Mouse (Mus musculus) stomach, embryonic 15.5 days (tissue): Measurements from ENCODE around the gene Rin2. TPM values are rescaled to one million over a fixed set of nuclear protein-coding genes. Genes with fewer than 3 reads are reported as not detected.
"Not testable (repeated sequence)": the region's sequence is repeated elsewhere in the genome, so short reads cannot be mapped to it uniquely, and the experiment has no call there.

Source experiments
- ATAC-seq: fragments of 200-750 bp; cut with Nextera tagmentation; 2 replicates; pipeline ENCODE4 v1.8.0; 2017; ENCODE audit warnings: low read depth, moderate number of reproducible peaks, moderate TSS enrichment; ENCODE audit not compliant: insufficient read depth, low FRiP score
- H3K27ac ChIP-seq: fragments of 300-500 bp; sonication (generic); 2 replicates; pipeline ENCODE4 v1.5.1; 2015; ENCODE audit warnings: mild to moderate bottlenecking, inconsistent platforms
- H3K27me3 ChIP-seq: fragments of 300-500 bp; sonication (generic); replicated peaks from 2 replicates; pipeline ENCODE4 v1.6.1; 2015; ENCODE audit warnings: inconsistent platforms
- H3K36me3 ChIP-seq: fragments of 300-500 bp; sonication (generic); 2 replicates; pipeline ENCODE4 v1.6.1; 2015; ENCODE audit warnings: inconsistent platforms
- H3K4me1 ChIP-seq: fragments of 300-500 bp; sonication (generic); 2 replicates; pipeline ENCODE4 v1.6.1; 2015; ENCODE audit warnings: inconsistent platforms
- H3K4me2 ChIP-seq: fragments of 300-500 bp; sonication (generic); 2 replicates; pipeline ENCODE4 v1.6.1; 2015; ENCODE audit warnings: mild to moderate bottlenecking, inconsistent platforms
- H3K4me3 ChIP-seq: fragments of 300-500 bp; sonication (generic); replicated peaks from 2 replicates; pipeline ENCODE4 v1.5.1; 2015; ENCODE audit warnings: inconsistent platforms
- H3K9ac ChIP-seq: fragments of 300-500 bp; sonication (generic); 2 replicates; pipeline ENCODE4 v1.6.1; 2015; ENCODE audit warnings: inconsistent platforms
- H3K9me3 ChIP-seq: fragments of 300-500 bp; sonication (generic); 2 replicates; pipeline ENCODE4 v1.6.1; 2016; ENCODE audit warnings: inconsistent platforms
- WGBS: fragments of 180-500 bp; shearing (Covaris S2); methylation state at CpG from one replicate; pipeline ENCODE4 v1.1.7; 2015; 5-methylcytosine and 5-hydroxymethylcytosine counted together
- polyA plus RNA-seq: library from polyadenylated mRNA; unstranded; fragments of >200 nt; fragmentation: Nextera tagmentation; extraction: Ambion mirVana; gene quantifications from 2 replicates; pipeline ENCODE4 v1.2.1, GENCODE M21; 2015

The Rin2 gene
- polyA plus RNA-seq, 1 experiment from 2014 or later: 32.8 TPM

DNA sequence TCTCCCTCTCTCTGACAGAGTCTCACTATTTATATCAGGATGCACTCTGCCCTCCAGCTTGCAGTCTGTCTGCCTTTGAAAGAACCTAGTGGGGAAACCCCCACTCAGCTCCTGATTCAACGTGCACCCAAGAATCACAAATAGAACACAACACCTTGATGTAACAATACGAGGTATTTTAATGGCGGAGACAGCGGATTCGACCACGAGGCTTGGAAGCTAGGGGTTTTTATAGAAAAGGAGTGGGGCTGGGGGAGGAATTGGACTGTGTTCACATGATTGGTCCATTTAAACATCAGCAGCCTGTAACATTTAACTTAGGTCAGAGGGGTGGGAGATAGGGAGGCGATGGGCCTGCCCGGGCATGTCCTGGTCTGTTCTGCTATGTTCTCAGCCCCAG, 225.3 kb downstream of the Rin2 start:
- H3K27ac ChIP-seq, H3K4me2 ChIP-seq, H3K9ac ChIP-seq, H3K4me3 ChIP-seq, H3K27me3 ChIP-seq, H3K9me3 ChIP-seq, ATAC-seq, H3K36me3 ChIP-seq: not testable (repeated sequence)
- H3K4me1 ChIP-seq: peaks cover 12% of the 10 kb centered on the region
- 65% methylated on average over 8 of the region's 8 CpGs for WGBS

DNA sequence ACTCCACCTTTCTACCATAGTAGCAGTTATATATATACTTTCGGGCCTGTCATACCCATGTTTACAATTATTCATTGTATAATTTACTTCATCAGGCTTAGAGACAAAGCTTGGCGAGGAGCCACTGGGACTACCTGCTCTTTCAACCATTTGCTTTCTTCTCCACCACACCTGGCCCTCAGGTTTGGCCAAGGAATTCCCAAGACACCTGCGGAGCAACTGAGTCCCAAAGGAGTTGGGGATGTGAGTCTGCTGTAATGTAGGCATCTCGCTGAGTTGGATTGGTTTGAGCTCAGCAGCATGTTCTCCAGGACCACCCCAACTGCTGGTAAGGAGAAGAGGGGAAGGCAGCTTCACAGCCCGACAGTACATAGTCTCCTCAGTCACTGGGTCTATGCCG, 226.8 kb downstream of the Rin2 start, which contains the start of gene Naa20:
Gene Naa20 (plus strand): TSS at position 239 of the 400 bp plus-strand sequence.
- Histone ChIP-seq H3K4me1 (peaks cover 16% of the 10 kb centered on the region), H3K9me3 (no peaks in the 10 kb centered on the region), H3K27me3 (no peaks in the 10 kb centered on the region), H3K9ac (no peak within 1 kb of the TSS), H3K27ac (no peak within 1 kb of the TSS), H3K36me3 (no peaks in the 10 kb centered on the region), H3K4me3 (peak within 1 kb of the TSS; percentile 95), H3K4me2 (peak within 1 kb of the TSS; percentile 55)
- 84% methylated on average over 6 of the region's 6 CpGs for WGBS
- ATAC-seq: no peak

DNA sequence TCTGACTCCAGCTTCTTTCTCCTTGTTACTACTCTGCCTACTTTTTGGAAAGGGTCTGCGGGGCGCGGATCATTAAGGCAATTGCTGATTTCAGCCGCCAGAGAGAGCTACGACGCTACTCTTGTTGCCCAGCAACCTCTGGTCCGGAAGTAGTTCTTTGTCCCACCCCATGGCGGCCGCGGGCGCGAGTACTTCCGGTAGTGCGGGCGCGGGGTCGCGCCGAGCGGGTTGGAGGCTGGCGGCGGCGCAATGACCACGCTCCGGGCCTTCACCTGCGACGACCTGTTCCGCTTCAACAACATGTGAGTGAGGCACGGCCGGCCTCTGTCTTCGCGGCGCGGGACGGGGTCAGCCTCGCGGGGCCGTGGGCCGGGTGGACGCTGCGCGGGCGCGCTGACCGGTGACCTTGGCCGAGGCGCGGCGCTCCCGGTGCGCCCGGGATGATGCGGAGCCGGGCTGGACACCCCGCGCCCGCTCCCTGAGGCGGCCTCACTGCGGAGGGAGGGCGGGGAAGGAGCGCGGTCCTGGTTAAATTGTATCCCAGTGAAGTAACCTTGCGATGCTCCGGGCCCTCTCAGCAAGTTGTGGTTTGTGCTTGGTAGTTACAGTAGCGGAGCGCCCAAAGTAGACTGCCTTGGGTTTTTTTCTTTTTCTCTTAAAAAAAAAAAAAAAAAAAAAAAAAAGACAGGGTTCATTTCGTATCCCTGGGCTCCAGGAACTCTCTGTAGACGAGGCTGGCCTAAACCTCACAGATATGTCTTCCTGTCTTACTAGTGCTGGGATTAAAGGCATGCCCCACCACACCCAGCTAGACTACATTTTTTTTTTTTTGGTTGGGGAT, 228.3 kb downstream of the Rin2 start:
- Histone ChIP-seq H3K9ac (peak overlapping the region; percentile 91), H3K36me3 (no peaks in the 10 kb centered on the region), H3K4me3 (peak overlapping the region; percentile 95), H3K27me3 (no peaks in the 10 kb centered on the region), H3K9me3 (no peaks in the 10 kb centered on the region), H3K4me2 (peak overlapping the region; percentile 55), H3K27ac (peak overlapping the region; percentile 88), H3K4me1 (peaks cover 16% of the 10 kb centered on the region)
- ATAC-seq: peak; percentile 93
- under 1% methylated on average over 68 of the region's 68 CpGs for WGBS

DNA sequence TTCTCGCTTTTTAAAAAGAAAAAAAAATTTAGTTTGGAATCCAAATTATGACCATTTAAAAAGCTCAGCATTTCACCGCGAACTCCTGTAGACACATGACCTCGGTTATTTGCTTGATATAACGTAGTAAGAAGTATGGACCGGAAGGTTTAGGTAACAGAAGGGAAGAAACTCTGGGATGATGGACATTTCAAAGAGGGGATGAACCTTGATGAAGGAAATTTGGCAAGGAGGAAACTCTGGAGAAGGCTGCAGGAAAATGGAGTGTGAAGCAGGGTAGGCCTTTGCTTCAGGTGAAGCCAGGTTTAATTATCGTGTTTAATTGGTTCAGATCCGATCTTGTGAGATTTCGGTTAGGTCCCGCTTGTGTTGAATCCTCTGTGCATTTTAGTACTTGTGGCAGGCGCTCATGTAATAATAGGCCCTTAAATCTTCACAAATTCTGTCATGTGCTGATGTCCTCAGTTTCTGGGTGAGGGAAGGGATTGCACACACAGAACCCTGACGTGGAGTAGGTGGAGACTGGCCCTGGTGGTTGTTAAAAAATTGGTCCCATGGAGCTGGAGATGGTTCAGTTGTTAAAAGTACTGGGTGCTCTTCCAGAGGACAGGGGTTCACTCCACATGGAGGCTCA, 229.1 kb downstream of the Rin2 start:
- Histone ChIP-seq H3K9me3 (no peaks in the 10 kb centered on the region), H3K9ac (peak overlapping the region; percentile 91; the same call in 1 of the 2 replicates), H3K36me3 (peaks cover 4% of the 10 kb centered on the region; the same call in 1 of the 2 replicates), H3K27me3 (no peaks in the 10 kb centered on the region), H3K4me3 (peak overlapping the region; percentile 95), H3K4me1 (peaks cover 16% of the 10 kb centered on the region), H3K4me2 (peak overlapping the region; percentile 55), H3K27ac (no peak overlapping the region)
- no peak for ATAC-seq
- WGBS: 29% methylated on average over 12 of the region's 12 CpGs

DNA sequence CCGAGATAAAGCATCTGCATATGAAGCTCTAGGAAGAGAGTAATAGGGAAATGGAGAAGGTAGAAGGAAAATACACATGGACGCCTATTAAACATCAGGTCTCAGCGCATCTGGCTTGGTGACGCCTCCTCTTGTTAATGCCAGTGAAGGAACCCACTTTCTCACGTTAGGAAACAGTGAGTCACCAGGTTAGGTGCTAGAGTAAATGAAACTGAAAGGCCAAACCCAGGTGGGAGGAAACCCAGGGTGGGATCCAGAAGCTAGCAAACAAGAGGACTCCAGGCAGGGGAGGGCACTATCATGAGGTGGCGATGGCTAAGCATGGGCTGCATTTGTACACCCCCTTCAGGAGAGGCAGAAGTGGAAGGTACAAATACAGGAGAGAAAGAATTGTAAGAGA, 230.1 kb downstream of the Rin2 start:
- no peak for ATAC-seq
- WGBS: 78% methylated on average over 6 of the region's 6 CpGs
- Histone ChIP-seq H3K4me3 (no peak overlapping the region), H3K4me2 (no peak overlapping the region), H3K9me3 (no peaks in the 10 kb centered on the region), H3K27me3 (no peaks in the 10 kb centered on the region), H3K27ac (no peak overlapping the region), H3K36me3 (peaks cover 7% of the 10 kb centered on the region; the same call in 1 of the 2 replicates), H3K9ac (no peak overlapping the region), H3K4me1 (peaks cover 16% of the 10 kb centered on the region)

DNA sequence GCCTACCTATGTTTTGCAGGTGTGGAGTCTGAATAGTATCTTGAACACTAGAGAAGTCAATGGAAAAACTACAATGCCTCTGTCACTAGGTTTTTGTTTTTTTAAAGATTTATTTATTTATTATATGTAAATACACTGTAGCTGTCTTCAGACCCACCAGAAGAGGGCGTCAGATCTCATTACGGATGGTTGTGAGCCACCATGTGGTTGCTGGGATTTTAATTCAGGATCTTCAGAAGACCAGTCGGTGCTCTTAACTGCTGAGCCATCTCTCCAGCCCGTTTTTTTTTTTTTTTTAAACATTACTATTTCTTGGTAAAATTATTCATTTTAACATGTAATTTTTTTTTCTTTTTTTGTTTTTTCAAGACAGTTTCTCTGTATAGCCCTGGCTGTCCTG, 230.9 kb downstream of the Rin2 start:
- H3K4me1 ChIP-seq: peaks cover 16% of the 10 kb centered on the region
- H3K9ac ChIP-seq, ATAC-seq, H3K27ac ChIP-seq, H3K4me3 ChIP-seq, H3K27me3 ChIP-seq, H3K4me2 ChIP-seq, H3K9me3 ChIP-seq: not testable (repeated sequence)
- H3K36me3 ChIP-seq: peaks cover 14% of the 10 kb centered on the region; the same call in 1 of the 2 replicates
- 44% methylated on average over 4 of the region's 4 CpGs for WGBS

DNA sequence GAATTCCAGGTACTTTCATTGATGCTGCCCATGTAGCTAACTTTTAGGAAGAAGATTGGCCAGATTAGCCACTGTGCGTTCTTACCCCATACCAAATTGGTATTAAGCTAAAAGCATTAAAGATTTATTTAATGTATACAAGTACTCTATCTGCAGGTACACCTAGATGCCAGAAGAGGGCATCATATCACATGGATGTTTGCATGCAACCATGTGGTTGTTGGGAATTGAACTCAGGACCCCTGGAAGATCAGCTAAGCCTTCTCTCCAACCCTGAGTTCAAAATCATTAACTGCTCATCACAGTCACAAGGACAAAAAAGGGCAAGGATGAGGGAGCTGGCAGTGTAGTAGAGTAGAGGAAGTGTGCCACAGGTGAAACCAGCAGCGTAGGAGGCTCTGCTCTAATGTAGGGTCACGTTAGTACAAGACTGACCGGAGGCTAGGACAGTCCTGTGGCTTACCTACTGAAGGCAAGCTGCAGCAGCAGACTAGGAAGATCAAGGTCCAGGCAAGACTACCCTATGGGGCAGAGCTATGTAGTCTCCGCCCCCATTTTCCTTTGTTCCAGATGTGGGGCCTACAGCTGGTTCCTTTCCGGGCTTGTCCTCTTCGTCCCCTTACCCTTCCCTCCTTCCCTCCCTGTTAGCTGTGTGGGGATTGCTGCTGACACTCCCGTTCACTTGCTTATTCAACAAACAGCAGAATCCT, 246.1 kb downstream of the Rin2 start:
- Histone ChIP-seq H3K27ac (no peak overlapping the region), H3K36me3 (peaks cover 38% of the 10 kb centered on the region), H3K4me2 (no peak overlapping the region), H3K4me3 (no peak overlapping the region), H3K4me1 (no peaks in the 10 kb centered on the region), H3K9ac (no peak overlapping the region), H3K27me3 (no peaks in the 10 kb centered on the region), H3K9me3 (no peaks in the 10 kb centered on the region)
- WGBS: 83% methylated on average over 8 of the region's 8 CpGs
- ATAC-seq: no peak

DNA sequence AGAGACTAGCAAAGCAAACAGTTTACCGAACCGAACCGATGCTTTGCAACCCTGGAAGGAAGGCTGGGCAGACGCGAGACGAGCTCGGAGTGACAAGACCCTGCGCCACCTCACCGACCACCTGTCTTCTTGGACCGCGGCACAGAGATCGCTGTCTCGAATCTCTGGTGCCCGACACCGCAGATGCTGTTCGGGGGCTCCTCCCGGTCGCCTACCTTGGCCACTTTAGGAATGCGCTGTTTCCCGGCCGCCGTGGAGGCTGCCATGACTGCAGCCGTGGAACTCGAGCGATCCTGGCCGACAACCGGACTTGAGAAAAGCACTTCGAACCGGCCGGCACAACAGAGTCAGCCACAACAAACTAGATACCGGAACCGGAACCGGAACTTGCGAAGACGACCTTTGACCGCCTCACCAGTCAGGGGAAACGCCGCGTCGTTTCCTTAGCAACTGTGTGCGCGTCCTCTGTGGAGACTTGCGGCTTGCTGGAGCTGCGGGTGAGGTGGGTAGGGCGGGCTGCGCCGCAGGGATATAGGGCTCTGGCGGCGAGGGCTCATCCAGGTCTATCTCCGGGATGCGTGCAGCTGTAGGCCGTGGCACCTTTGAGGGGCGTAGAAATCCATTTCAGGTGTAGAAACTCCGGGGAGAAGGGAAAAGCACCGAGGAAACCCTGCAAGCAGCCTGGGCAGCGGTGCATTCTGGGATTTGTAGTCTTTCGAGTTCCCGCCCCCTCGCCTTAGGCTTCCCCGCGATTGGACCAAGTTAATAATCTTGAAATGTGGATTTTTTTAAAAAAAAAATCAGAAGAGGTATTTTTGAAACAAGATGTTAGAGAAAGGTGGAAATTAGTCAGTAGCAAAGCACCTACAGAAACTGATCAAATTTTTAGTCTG, 259.6 kb downstream of the Rin2 start, which contains the start of the genes Cfap61 and Crnkl1:
Gene Cfap61 (plus strand): TSS at position 446 of the 893 bp plus-strand sequence.
Gene Crnkl1 (minus strand): TSS at position 676 of the 893 bp plus-strand sequence.
- ATAC-seq: peak; percentile 97
- Histone ChIP-seq H3K9me3 (no peaks in the 10 kb centered on the region), H3K27me3 (no peaks in the 10 kb centered on the region), H3K27ac (no peak within 1 kb of the TSS), H3K36me3 (0 out of 2 replicates have a peak, but pooled peaks cover 5% of the 10 kb centered on the region), H3K4me3 (peak within 1 kb of the TSS; percentile 72), H3K4me2 (peak within 1 kb of the TSS; percentile 71), H3K4me1 (peaks cover 7% of the 10 kb centered on the region), H3K9ac (peak within 1 kb of the TSS; percentile 43)
- under 1% methylated on average over 61 of the region's 61 CpGs for WGBS

DNA sequence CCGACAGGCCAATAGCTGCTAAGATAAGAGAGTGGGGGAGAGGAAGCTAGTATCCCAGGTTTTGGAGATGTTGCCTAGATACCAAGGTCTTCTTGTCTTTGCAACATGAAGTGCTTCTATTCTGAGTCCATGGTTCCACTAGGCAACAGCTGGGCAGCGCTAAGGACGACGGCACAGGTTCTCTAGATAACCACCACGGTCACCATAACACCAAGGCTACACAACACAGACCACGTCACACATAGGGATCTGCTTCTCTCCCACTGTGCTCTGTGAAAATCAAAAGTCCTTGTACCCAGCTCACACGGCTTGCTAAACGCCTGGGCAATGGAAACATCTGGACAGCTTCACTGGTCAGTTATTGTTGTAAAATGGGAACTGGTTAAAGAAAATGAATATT, 262.0 kb downstream of the Rin2 start:
- ATAC-seq: no peak
- Histone ChIP-seq H3K4me3 (no peak overlapping the region), H3K4me2 (no peak overlapping the region), H3K4me1 (peaks cover 7% of the 10 kb centered on the region), H3K27me3 (no peaks in the 10 kb centered on the region), H3K9ac (no peak overlapping the region), H3K36me3 (no peaks in the 10 kb centered on the region), H3K9me3 (no peaks in the 10 kb centered on the region), H3K27ac (no peak overlapping the region)
- 78% methylated on average over 8 of the region's 8 CpGs for WGBS
